Mouse (Mus musculus) small intestine, adult 2 months (tissue): ENCODE data around the gene Mtmr1. TPM values are rescaled to one million over a fixed set of nuclear protein-coding genes. Genes with fewer than 3 reads are reported as not detected.

Experiments
- H3K27ac ChIP-seq: fragments of 200-500 bp; 2 replicates; pipeline ENCODE4 v1.5.1; 2012; ENCODE audit warnings: low read depth, low read length, control low read depth, inconsistent platforms; ENCODE audit not compliant: insufficient read depth
- H3K27me3 ChIP-seq: fragments of 200-500 bp; 2 replicates; pipeline ENCODE4 v1.6.1; 2012; ENCODE audit warnings: mild to moderate bottlenecking, moderate library complexity, low read length, inconsistent platforms; ENCODE audit not compliant: control insufficient read depth, insufficient read depth
- H3K36me3 ChIP-seq: fragments of 200-500 bp; 2 replicates; pipeline ENCODE4 v1.6.1; 2012; ENCODE audit warnings: mild to moderate bottlenecking, low read length, control low read depth, inconsistent platforms; ENCODE audit not compliant: control insufficient read depth, insufficient read depth
- H3K4me1 ChIP-seq: fragments of 200-500 bp; 2 replicates; pipeline ENCODE4 v1.6.1; 2012; ENCODE audit warnings: low read length, inconsistent platforms, mixed read lengths; ENCODE audit not compliant: control insufficient read depth, insufficient read depth, insufficient read length
- H3K4me3 ChIP-seq: fragments of 200-500 bp; 2 replicates; pipeline ENCODE4 v1.5.1; 2012; ENCODE audit warnings: low read depth, mild to moderate bottlenecking, control low read depth, inconsistent platforms, low read length, moderate library complexity
- CTCF ChIP-seq: fragments of 200-500 bp; IDR thresholded peaks from 2 replicates; pipeline ENCODE4 v1.5.1; 2012; ENCODE audit warnings: low read depth, mild to moderate bottlenecking, control low read depth, inconsistent platforms, low read length, moderate library complexity, mixed read lengths; ENCODE audit not compliant: insufficient replicate concordance, insufficient read length; ENCODE audit errors: extremely low read depth
- POLR2A ChIP-seq: fragments of 200-500 bp; IDR thresholded peaks from 2 replicates; pipeline ENCODE4 v1.6.1; 2012; ENCODE audit warnings: low read depth, mild to moderate bottlenecking, control low read depth, inconsistent platforms, low read length, moderate library complexity
- WGBS: fragments of 180-500 bp; shearing (Covaris S2); methylation state at CpG from one replicate; pipeline ENCODE4 v1.1.7; 2018; 5-methylcytosine and 5-hydroxymethylcytosine counted together
- polyA plus RNA-seq: library from polyadenylated mRNA; depleted of rRNA; stranded (reverse); fragments of >200 nt; gene quantifications from 2 replicates; pipeline ENCODE4 v1.2.3, GENCODE M21; 2012

Gene Mtmr1
- polyA plus RNA-seq, 1 experiment, result 4.6 TPM

DNA sequence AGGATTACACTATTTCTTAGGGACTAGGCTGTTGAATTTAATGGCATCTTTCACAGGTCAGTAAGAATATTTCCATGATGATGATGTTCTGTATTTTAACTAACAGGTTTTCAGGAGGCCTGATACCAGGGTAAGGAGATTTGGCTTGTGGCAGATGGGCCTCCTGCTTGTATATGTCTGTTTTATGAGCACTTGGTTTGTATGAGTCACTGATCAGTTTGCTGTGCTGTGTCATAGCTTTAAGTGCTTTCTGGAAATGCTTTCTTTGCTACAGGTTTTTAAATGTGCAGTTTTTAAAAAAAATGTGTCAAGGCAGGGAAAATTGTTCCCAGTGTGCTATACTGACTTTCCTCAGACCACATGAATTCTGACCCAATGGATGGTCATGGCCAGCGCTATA lies 12.2 kb downstream of the Mtmr1 start:
- 96% methylated on average over 1 of the region's 1 CpGs for WGBS
- H3K27ac ChIP-seq, result no peak overlapping the region
- no peak for TF ChIP-seq POLR2A
- no peak for TF ChIP-seq CTCF
- H3K27me3 ChIP-seq, result no peaks in the 10 kb centered on the region
- H3K4me1 ChIP-seq, result no peaks in the 10 kb centered on the region
- H3K4me3 ChIP-seq, result no peak overlapping the region
- H3K36me3 ChIP-seq, result no peaks in the 10 kb centered on the region

- 81% methylated on average over 2 of the region's 2 CpGs for WGBS
- Histone ChIP-seq H3K4me1 (no peaks in the 10 kb centered on the region), H3K27me3 (no peaks in the 10 kb centered on the region), H3K27ac (no peak overlapping the region), H3K4me3 (no peak overlapping the region), H3K36me3 (no peaks in the 10 kb centered on the region)
- TF ChIP-seq CTCF, result no peak
- no peak for TF ChIP-seq POLR2A
These were observed 13.9 kb downstream of the Mtmr1 start for GRCm38 (mm10) chrX:71378435-71378834.

DNA sequence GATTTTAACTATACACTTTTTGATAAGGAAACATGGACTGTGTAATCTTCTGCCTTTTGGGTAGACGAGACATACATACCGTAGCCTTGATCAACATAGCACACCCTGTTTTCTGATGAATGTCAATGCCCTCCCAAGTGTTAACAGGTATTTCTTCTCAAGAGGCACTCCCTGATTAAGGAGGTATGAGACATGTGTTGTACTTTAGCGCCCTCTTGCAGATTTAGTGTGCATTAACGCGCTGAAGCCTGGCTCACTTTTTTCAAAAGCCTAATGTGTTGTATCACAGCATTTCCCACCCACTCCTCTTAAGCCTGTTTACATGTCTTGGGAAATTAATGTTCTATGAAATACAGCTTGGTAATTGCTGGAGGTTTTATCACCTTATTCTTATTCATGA lies 17.0 kb downstream of the Mtmr1 start:
- H3K4me3 ChIP-seq, result no peak overlapping the region
- WGBS, result 40% methylated on average over 5 of the region's 5 CpGs

DNA sequence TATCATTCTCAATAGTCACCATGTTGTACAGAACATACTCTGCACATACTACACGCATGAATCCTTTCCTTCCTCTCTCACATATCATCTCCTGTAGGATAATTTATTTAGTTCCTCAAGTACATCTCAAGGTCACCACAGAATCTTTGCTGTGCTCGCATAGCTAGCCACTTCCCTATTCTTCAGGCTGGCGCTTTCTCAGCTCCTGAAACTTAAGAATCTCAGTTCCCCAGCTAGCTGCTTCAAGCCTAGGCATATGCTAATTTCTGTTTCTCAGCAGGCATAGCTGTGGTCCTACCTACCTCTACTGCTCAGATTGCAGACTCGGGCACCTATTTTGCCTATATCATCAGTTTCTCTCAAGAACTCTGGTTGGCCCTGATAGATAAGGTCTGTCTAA lies 31.8 kb downstream of the Mtmr1 start:
- WGBS, result 82% methylated on average over 4 of the region's 4 CpGs
- no peaks in the 10 kb centered on the region for H3K27me3 ChIP-seq
- H3K4me3 ChIP-seq, result no peak overlapping the region
- no peaks in the 10 kb centered on the region for H3K4me1 ChIP-seq
- H3K27ac ChIP-seq, result no peak overlapping the region
- peaks cover 11% of the 10 kb centered on the region for H3K36me3 ChIP-seq
- TF ChIP-seq CTCF, result no peak
- TF ChIP-seq POLR2A, result no peak

More for the DNA sequence above, 17.0 kb downstream of the Mtmr1 start:
- no peaks in the 10 kb centered on the region for H3K4me1 ChIP-seq
- H3K27me3 ChIP-seq, result no peaks in the 10 kb centered on the region
- peaks cover 4% of the 10 kb centered on the region; the same call in 1 of the 2 replicates for H3K36me3 ChIP-seq
- H3K27ac ChIP-seq, result no peak overlapping the region
- TF ChIP-seq POLR2A (no peak), CTCF (no peak)

DNA sequence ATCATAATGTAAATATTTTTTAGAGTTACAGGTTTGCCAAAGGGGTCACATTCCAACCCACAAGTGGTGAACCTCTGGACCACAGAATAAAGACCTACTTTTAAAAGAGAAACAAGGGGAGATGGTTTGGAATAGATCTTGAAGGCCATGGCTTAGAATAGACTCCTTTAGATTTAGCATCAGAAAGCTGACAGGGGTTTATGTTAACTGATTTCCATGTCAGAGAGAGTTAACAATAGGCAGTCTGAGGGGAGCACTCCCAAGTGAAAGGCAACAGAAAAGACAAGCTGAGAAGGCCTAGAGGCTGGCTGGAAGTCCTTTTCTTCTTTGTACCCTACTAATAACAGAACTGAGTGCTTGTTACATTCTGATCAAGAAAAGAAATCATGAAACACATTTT lies 41.7 kb downstream of the Mtmr1 start:
- Histone ChIP-seq H3K4me1 (no peaks in the 10 kb centered on the region), H3K27ac (no peak overlapping the region), H3K4me3 (no peak overlapping the region), H3K27me3 (no peaks in the 10 kb centered on the region), H3K36me3 (peaks cover 10% of the 10 kb centered on the region)
- TF ChIP-seq POLR2A (no peak), CTCF (no peak)

- TF ChIP-seq POLR2A (no peak), CTCF (no peak)
- Histone ChIP-seq H3K4me1 (no peaks in the 10 kb centered on the region), H3K36me3 (peaks cover 10% of the 10 kb centered on the region), H3K4me3 (no peak overlapping the region), H3K27me3 (no peaks in the 10 kb centered on the region), H3K27ac (no peak overlapping the region)
- 89% methylated on average over 1 of the region's 1 CpGs for WGBS
These were observed 43.8 kb downstream of the Mtmr1 start for GRCm38 (mm10) chrX:71408386-71408785.

DNA sequence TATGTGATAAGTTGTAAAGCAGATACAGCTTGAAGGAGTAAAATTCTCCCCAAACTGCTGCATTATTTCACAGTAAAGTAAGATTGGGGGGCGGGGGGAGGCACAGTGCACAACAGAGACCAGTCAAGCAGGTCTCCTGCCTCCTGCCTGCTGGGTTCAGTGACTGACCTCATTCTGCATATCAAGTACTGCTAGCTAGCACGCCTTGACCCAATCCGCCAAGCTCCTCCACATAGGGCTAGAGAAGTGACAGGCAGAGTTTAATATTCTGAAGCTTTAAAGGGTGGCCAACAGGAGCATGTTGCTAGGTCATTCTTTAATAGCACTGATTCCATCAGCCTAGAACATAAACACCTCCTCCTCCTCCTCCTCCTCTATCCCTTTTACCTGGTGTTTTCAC lies 48.2 kb downstream of the Mtmr1 start:
- H3K4me1 ChIP-seq, result no peaks in the 10 kb centered on the region
- WGBS, result 77% methylated on average over 3 of the region's 3 CpGs
- no peaks in the 10 kb centered on the region for H3K27me3 ChIP-seq
- no peak for TF ChIP-seq POLR2A
- TF ChIP-seq CTCF, result no peak
- no peak overlapping the region for H3K27ac ChIP-seq
- no peak overlapping the region for H3K4me3 ChIP-seq
- peaks cover 14% of the 10 kb centered on the region for H3K36me3 ChIP-seq

DNA sequence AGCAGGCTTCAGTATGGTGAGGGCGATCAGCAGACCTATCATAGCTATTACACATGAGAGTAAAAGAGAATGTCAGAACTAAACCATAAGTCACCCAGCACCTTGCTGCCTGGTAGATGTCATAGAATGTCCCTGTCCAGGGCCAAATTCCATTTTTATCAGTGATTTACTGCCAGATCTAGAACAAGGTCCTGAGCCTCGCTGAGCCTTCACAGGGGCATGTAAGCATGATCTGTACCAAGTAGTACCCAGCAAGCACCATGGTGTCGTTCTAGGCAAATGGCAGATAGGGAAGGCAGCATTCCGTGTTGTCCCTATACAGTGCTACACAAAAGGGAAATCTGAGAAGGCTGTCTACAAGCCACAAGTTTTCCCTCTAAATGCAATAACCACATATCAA lies 49.1 kb downstream of the Mtmr1 start:
- peaks cover 17% of the 10 kb centered on the region for H3K36me3 ChIP-seq

More for the DNA sequence above, 49.1 kb downstream of the Mtmr1 start:
- Histone ChIP-seq H3K27me3 (no peaks in the 10 kb centered on the region), H3K4me1 (no peaks in the 10 kb centered on the region), H3K4me3 (no peak overlapping the region), H3K27ac (no peak overlapping the region)
- TF ChIP-seq POLR2A, result no peak
- no peak for TF ChIP-seq CTCF
- 80% methylated on average over 4 of the region's 4 CpGs for WGBS
